Mouse (Mus musculus): ENCODE results near the gene Gnai3.

DNA sequence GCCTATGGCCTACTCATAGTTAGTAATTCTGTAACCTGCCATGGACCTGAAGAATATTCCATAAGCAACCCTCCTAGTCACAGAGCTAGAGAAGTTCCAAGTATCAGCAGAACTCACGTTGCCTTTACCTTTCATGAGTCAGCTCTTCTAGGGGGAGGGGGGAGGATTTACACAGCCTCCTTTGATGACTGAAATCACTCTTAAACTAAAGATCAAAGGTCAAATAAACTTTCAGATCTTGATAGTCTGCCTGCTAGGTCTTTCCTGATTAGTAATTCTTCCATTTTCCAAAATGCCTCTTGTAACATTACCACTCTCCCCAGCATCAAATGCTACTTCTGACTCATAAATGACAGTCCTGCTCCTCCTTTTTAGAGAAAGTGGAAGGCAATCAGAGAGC lies 21.8 kb downstream of the Gnai3 start:
- TF ChIP-seq POLR2A (IDR thresholded peaks at IDR 0.05; ENCODE audit: insufficient read depth, low read depth, low read length), result no peak
- TF ChIP-seq CTCF (IDR thresholded peaks at IDR 0.05; ENCODE audit: insufficient read depth, low read depth, low read length), result no peak

All from olfactory bulb, adult 2 months (tissue).